Mouse (Mus musculus): ENCODE measurements around the gene Chit1.

Chit1 gene

DNA sequence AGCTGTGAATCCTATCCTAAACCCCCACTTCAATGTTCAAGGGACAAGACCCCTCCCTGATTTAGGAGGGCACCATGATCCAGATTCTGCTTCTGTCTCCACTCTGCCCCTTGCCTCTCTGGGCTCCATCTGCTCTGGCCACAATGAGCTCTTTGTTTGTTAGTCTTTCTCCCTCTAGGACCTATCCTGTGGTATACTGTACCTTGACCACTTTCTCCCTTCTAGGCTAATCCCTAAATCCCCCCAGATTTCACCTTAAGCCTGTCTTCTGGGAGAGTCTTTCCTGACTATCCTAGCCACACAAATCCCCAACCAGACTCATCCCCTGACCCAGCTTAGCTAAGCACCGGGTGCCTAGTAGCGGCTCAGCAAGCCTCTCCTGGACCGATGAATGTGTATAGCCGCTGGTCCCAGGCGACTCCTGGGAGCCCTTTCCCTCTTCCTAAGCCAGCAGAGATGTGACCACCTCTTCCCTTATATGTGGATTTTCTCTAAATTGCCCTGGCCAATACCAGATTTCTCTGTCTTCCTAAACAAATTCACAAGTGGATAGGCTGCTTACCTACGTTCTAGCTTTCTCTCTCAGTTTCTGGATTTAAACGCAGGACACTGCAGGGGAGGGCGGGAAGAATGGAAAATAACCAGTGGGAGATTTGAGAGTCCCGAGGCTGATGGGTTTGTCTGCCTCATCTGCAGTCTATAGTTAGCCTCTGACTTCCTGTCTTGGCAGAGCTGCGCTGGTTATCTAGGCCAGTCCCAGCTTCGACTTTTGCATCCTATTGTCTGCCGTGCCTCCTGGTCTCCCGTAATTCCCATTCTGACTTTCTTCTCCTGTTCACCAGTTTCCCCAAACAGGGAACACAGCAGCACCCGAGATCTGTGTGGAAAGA, 56.6 kb downstream of the Chit1 start:
- in situ Hi-C loops (cut with MboI), result no loop called here

DNA sequence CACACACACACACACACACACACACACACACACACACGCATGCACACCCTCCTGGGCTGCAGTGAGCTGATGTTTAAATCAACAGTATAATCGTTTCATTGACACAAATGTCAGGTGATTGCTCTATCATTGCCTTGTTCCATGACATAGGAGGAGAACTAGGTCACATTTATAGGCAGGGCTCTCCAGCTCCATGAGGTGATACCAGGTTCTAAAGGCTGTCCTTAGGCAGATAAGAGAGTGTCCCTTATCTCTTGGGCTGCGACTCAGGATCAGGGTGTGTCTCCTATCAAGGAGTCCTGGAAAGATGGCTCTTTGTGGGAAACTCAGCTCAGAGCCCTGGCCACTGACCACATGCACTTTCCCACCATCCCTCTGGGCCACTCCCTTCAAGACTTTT, 57.5 kb downstream of the Chit1 start:
- in situ Hi-C loops (cut with MboI), result no loop called here

DNA sequence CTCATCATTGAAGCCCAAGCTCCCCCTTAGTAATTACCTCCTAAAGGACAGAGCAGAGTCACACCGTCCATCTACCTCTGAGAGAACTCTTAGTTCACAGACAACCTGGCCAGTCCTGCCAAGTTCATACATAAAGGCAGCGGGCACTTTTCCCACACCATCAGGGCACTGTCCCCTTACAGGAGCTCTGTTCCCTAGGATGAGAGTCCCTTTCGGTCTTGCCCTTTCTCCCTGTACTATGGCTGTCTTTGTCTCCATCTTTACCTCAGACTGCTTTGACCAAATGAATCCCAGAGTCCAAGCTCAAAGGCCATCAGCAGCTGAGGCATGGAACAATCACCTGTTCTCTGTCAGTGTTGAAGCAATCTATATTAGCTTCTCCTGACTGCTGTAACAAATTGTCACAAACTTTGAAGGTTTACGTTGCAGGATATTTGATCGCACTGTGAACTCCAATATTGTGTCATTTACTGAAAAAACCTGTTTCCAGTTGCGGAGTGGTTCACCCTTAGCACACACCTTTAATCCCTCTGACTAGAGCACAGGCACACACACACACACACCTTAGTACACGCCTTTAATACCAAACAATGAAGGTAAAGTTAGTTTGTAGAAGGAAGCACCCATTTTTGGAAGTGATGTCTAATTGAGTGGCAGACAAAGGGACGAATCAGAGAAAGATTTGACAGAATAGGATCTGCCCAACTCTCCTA, 58.1 kb downstream of the Chit1 start:
- in situ Hi-C loops (cut with MboI), result no loop called here

DNA sequence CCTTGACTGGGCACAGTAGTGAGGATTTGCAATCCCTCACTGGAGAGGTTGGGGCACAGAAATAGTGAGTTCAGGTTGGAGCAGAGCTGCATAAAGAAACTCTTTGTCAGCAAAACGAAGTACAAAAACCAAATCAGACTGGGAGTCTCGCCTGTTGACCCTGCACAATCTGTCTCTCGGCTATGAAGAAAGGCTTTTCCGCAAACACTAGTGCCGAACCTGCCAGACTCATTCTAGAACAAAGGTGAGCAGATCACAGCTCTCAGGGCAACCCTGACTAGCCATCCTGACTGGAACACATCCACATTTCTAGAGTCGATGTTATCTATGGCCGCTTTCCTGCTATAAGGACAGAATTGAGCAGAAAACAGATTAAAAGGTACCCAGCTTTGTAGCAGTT, 62.0 kb downstream of the Chit1 start:
- in situ Hi-C loops (cut with MboI), result no loop called here

DNA sequence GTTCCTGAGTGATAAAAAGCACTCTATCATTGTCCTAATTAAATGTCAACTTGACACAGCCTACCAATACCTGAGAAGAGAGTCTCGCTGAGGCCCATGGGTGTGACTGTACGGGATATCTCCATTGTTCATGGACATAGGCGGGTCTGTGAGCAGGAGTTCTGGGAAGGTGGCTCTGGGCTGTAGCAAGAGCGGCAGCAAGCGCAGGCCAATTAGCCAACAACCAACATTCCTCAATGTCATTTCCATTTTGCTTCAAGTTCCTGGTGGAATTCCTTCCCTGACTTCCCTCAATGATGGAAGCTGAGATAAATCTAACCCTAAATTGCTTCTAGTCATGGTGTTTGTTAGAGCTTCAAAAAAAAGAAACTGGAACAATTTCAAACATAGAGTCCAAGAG, 66.9 kb downstream of the Chit1 start:
- in situ Hi-C loops (cut with MboI), result no loop called here

DNA sequence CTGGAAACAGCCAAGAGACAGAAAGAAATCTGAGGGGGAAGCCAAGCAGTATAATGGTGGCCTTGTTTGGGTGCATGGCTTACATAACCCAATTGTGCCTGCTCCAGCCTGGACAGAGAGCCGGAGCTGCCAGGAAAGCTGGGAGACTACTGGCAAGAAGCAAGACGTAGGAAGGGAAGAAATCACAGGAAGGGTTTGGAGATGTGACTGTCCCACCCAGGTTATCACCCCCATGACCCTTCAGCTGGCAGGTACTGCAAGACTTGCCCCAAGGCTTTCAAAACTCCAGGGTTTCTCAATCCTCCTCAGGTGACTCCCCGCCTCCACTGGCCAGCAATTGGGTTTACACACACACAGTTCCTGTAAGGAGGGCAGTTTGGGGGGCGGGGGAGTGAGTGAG, 71.0 kb downstream of the Chit1 start, which contains the start of gene Chil1:
Gene Chil1, plus strand, starts transcription at position 152 of the 400 bp plus-strand sequence.
- in situ Hi-C loops (cut with MboI), result no loop called here

DNA sequence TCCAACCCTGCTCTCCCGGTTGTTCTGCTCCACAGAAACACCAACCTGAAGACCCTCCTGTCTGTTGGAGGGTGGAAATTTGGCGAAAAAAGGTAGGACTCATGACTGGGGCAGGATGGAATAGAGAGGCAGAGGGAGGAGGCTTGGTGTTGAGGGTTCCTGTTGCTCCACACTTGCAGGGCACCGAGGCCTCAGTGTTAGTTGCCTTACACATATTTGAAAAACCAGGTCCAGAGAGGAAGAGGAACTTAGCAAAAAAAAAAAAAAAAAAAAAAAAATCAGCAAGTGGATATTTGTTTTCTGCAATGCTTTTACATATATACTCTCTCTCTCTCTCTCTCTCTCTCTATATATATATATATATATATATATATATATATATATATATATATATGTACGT, 73.0 kb downstream of the Chit1 start:
- in situ Hi-C loops (cut with MboI), result no loop called here

DNA sequence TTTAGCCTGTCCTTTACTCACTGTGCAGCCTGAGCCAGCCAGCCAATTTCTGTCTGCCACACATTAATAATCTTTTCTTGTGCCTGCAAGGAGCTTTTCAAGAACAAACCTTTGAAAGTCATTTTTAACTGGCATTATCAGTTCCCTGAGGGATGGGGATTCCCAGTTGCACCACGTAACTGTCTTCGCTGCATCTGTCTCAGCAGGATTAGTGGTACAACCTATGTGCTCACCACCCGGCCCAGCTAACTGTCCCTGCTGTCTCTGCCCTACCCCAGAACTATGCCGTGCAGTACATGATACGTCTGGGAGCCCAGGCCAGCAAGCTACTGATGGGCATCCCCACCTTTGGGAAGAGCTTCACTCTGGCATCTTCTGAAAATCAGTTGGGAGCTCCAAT, 77.2 kb downstream of the Chit1 start:
- in situ Hi-C loops (cut with MboI), result no loop called here

DNA sequence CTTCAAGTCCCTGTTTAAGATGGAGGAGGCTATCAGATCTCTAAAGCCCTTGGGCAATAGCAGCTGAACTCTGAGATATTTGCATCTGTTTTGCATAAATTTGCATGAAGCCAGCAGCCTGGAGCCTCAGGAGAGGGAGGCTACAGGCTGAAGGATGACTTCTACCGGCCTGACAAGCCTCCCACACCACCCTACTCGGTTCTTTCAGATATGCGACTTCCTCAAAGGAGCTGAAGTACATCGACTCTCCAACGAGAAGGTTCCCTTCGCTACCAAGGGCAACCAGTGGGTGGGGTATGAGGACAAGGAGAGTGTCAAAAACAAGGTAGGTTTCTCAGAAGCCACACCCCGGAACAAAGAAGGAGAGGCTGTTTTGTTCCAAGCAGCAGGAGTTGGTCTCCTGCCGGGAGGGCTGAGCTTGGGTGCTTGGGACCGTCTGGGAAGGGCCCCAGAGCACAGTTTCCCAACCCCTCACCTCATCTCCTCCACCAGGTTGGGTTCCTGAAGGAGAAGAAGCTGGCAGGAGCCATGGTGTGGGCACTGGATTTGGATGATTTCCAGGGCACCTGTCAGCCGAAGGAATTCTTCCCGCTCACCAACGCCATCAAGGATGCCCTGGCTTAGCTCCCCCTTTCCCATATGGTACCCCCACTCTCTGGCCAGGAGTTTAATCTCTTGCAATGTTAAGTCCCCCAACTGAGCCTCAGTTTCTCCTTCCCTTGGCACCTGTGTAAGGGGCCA, 78.1 kb downstream of the Chit1 start:
- in situ Hi-C loops (cut with MboI), result no loop called here

DNA sequence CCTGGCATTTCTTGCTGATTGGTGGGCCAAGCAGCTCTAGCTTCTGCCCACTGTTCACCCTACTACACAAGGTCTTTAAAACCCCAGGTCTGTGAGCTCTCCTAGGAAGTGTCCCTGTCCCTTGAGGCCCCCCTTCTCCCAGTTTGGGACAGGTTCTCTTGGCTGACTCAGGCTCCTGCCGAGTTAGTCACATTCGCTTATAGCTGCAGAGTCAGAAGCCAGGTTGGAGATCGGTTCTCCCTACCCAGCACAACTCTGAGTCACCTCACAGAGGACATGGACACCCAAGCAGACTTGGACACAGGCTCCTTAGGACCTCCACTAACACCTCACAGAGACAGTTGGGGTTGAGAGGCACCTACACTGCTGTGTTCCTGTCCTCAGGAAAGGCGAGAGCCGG, 80.2 kb downstream of the Chit1 start:
- in situ Hi-C loops (cut with MboI), result no loop called here

DNA sequence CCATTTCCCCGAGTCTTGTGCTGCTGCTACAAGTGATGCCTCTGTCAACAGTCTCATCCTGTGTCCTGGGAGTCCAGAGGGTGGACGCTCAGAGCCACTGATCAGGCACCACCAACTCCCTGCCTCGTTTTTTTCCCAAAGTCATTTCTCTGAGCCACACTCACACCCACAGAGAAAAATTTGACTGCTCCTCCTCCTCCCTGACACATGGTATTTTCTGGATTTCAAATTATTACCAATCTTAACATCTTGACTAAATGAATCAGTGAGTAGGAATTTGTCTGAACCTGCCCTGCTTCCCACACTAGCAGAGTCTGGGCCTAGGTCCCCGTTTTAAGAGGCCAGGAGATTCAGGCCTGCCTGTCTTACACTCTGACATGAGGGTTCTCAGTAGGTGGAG, 81.0 kb downstream of the Chit1 start:
- in situ Hi-C loops (cut with MboI), result no loop called here

DNA sequence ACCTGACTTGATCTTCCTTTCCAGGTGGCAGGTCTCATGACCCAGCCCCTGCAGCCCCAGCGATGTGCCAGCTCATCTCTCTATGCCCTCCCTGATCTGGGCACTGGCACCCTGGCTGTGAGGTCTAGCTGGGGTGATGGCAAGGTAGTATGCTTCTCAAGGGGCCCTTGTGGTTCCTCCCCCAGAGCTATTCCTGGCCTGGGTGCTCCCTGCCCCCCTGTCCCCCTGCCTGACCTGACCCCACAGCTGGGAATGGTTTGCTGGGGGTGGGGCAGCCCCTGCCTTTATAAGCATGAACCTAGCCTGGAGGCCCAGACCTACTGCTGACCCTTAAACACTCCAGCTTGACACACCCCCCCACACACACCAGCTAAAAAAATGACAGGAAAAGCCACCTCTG, 82.1 kb downstream of the Chit1 start, which contains the start of gene Mybph:
Gene Mybph, plus strand, starts transcription at position 323 of the 400 bp plus-strand sequence.
- in situ Hi-C loops (cut with MboI), result no loop called here

DNA sequence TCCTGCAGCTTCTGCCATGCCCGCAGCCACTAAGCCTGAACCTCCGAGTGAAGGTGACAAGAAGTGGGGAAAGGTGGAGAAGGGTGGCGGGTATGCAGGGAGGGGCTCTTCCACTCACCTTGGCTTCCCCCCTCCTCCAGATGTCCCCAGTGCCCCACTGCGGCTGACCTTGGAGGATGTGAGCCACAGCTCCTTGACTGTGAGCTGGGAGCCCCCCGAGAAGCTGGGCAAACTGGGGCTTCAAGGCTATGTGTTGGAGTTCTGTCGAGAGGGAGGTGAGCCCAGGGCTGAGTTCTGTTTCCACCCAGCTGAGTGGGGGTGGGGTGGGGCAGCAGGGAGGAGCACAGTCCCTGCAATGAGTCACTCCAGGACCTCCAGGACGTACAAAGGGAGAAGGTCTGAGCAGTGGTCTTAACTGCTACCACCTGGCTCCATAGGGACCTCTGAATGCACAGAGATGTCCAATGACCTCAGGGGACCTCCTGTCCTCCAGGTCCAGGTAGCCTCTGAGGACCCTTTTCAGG, 82.7 kb downstream of the Chit1 start:
- in situ Hi-C loops (cut with MboI), result no loop called here

DNA sequence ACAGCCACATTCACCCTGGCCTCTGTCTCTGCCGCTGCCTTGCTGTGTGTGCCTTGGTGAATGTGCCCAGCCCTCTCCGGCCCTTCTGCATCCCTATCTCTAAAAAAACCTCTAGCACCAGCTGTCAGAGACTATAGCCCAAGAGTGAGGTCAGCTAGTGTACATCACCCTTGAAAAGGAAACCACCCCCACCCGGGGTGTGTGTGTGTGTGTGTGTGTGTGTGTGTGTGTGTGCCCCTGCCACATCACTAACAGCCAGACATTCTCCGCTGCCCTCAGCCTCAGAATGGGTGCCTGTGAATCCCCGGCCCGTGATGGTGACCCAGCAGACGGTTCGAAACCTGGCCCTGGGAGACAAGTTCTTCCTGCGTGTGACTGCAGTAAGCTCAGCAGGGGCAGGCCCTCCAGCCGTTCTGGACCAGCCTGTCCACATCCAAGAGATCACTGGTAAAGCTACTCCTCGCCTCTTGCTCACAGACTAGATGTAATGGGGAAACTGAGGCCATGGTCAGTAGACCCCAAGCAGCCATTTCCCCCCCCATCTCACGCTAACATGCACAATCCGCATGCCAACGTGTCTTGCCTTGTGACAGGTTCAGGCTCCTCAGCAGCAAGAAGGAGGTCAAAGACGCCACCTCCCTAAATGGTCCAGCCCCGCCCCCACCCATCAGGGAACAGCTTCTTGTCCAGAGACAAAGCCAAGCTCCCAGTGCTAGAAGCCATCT, 83.4 kb downstream of the Chit1 start:
- in situ Hi-C loops (cut with MboI), result no loop called here

DNA sequence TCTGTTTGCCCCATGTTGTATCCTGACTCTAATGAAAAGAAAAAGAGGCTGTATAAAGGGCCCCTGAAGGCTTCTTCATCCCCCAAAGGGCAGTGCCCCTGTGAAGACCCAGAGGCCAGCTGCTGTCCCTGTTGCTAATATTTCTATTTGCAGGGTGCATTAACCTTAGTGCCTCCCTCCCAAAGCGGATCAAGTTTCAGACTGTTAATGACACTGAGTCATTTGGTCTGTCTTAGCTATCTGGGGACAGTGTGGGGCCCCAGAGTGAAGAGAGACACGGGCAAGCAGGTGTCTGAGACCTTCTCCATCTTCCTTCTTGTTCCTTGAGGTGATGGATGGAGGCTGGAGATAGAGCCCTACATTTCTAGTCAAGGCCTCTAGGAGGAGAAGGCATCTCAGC, 84.1 kb downstream of the Chit1 start:
- in situ Hi-C loops (cut with MboI), result no loop called here

DNA sequence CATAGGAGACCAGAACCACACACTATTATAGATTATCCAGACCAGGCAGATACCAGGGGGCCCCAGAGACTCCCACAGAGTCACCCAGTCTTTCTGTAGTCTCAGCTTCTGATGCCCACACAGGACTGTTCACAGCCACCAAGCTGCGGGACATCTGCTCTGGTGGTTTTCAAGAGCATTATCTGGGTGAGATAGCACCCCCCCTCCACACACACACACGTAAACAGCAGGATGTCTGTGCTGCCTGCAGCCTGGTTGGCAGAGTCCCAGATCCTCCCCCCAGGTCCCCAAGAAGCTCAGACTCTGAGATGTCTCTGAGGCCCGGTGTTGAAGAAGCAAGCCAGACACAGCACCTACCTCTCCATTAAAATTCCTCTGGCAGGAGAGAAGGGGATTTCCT, 84.5 kb downstream of the Chit1 start:
- in situ Hi-C loops (cut with MboI), result no loop called here

DNA sequence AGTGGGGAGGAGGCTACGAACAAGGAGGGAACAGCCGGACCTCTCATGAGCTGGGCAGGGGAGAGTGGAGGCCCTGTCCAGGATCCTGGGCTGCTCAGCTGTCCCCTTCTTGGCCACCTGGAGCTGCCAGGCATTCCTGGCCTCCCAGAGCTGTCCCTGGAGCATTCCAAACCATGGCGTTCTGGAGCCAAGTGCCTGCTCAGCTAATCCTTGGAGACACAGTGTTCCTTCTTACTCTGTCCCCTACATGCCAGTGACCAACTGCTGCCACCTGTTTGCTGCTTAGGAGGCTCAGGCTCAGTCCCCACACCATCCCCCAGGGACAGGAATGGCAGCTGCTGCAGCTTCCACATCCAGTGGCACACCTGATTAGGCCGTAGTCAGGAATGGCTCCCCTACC, 84.9 kb downstream of the Chit1 start:
- in situ Hi-C loops (cut with MboI), result no loop called here

DNA sequence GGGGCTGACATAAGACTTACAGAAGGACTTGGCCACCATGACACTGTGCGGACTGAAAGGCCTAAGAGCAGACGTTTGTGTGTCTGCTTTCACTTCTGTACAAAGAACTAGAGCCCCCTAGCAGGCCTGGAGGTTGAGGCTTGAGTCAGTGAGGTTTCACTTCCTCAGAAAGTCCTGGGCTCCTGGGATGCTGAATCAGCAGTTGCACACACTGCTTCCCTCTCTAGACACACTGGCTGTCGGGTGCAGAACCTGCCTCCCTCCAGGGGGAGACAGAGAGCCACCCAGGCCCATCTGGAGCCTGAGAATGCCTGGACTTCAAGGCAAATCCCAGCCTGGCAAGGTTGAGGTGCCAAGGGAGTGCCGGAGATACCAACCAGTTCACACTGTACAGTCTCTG, 85.3 kb downstream of the Chit1 start:
- in situ Hi-C loops (cut with MboI), result no loop called here

DNA sequence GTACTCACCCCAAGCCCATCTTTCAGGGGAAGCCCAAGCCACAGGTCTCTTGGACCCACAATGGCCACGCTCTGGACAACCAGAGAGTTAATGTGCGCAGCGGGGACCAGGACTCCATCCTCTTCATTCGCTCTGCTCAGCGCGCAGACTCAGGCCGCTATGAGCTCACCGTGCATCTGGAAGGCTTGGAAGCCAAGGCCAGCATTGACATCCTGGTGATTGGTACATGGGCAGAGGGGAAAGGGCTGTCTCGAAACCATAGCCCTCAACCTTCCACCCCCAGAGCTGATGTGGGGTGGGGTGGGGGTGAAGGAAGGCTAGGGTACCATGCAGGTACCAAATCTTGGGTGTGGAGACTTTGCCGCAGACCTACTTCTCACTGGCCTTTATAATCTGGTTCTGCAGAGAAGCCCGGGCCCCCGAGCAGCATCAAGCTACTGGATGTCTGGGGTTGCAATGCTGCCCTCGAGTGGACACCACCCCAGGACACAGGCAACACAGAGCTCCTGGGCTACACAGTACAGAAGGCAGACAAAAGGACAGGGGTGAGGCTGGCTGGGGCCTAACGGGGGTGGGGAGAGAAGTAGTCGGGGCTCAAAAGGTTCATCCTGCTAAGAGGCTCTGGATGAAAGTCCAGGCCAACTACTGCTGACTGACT, 86.4 kb downstream of the Chit1 start:
- in situ Hi-C loops (cut with MboI), result no loop called here

DNA sequence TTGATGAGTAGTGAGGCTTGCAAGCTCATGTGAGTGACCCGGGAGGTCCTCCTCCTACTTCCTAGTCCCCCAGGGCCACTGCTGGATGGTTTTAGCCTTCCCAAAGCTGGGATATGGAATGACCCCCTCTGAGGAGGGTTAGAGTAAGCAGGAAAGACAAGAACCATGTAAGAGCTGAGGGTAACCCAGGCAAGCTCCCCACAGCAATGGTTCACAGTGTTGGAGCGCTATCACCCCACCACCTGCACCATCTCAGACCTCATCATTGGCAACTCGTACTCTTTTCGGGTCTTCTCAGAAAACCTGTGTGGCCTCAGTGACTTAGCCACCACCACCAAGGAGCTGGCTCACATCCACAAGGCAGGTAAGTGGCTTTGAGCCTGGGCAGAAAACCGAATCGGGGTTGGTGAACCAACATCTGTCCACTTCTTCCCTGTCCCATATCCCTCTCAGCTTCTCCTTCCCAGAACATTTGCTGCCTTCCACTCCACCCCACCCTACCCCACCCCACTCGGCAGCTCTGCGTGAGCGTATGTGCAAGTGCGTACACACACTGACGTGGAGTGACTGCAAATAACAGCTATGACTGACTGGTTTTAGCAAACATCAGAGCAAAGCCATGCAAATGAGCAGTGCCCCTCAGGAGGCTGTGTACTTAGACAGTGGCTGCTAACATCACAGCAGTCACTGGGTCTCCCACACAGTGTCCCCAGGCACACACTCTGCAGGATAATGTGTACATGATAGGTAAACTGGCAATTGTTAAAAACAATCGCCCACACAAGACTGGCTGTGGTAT, 87.4 kb downstream of the Chit1 start:
- in situ Hi-C loops (cut with MboI), result no loop called here
